Mouse (Mus musculus) spleen, embryonic (tissue): Measurements from ENCODE around the gene Pithd1.
"Not testable (repeated sequence)": the region's sequence is repeated elsewhere in the genome, so short reads cannot be mapped to it uniquely, and the experiment has no call there.

Source experiments
- CTCF ChIA-PET: fragments of 350-600 bp; sonication (Branson Sonifier 250); formaldehyde crosslinking; loops from one replicate; lab custom pipeline; 2022; lab: Charles Lee

The Pithd1 gene

DNA sequence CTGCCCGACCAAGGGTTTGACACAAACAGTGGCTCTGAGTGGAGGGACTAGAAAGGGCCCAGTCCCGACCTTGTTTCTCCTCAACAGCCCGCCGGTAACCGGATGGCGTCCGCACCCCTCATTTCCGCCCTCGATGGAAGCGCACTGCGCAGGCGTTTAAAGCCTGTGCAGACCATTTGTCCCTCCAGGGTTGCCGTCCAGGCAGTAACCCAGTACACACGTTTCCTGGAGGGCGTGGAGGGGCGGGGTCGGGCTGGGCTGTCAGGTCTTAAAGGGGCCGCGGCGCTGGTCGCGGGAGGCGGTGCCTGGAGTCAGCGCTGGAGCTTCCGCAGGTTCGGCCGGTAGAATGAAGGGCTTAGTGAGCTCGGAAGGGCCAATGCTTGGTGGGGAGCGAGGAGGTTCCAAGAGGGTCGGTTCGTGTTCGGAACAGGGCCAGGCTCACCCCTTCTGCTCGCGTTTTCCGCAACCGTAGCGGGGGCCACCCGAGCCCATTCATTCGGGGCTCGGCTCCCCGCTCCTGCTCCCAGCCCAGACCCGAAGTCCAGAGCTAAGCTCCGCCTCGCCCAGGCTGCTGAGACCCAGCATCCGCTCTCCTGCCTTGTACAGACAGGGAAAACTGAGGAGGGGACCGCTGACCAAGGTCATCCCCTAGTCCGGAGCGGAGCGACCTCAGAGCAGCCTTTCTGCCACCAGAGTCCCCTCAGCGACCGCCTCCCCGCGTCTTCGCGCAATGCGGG, 23.4 kb downstream of the Pithd1 start, which contains the start of gene Gale:
Gale (plus strand) TSS at position 271 of the 737 bp plus-strand sequence.
- CTCF ChIA-PET, result interaction anchor here (0.5 to 1.1 kb wide), 3 partner anchors 39 to 1886 kb away, joined by 4 to 12 read pairs (median 6); no protein-coding TSS in a partner anchor

GRCm38 (mm10) chr4:135962946-135963345, 24.1 kb downstream of the Pithd1 start:
- CTCF ChIA-PET, result interaction anchor here (0.6 to 1.1 kb wide), 2 partner anchors 38 to 137 kb away, joined by 4 to 12 read pairs; no protein-coding TSS in a partner anchor

- CTCF ChIA-PET, result interaction anchor here (0.6 kb wide), 1 partner anchor 43 kb away, joined by 3 read pairs; no protein-coding TSS in a partner anchor
These were observed 24.9 kb downstream of the Pithd1 start for GRCm38 (mm10) chr4:135962198-135962597.

GRCm38 (mm10) chr4:135961709-135962108, 25.4 kb downstream of the Pithd1 start:
- CTCF ChIA-PET, result interaction anchor here (0.6 to 1.5 kb wide), 2 partner anchors 15 to 42 kb away, joined by 3 read pairs; partner anchors contain the start of gene Hmgcl

GRCm38 (mm10) chr4:135960717-135961116, 26.3 kb downstream of the Pithd1 start:
- CTCF ChIA-PET, result interaction anchor here (0.5 to 1.9 kb wide), 6 partner anchors 14 to 138 kb away, joined by 3 to 12 read pairs (median 3); partner anchors contain the start of gene Hmgcl

DNA sequence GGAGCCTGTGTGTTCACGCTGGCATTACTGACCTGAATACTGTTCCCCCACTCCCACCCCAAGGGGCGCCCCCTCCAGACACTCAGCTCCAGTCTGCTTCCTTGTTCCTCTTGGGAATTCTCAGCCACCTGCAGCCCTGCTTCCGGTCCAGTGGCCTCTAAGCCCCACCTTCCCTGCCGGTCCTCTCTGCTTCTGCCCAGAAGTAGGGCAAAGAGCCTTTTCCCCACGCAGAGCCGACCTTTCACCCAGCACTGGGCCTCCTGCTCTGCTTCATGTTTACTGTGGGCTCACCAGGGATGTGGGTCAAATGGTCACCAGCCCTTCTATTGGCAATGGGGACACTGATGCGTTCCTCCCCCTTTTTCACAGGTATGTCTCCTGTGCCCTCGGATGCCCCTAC, 28.7 kb downstream of the Pithd1 start:
- CTCF ChIA-PET, result no interaction called here

- CTCF ChIA-PET, result interaction anchor here (1.0 kb wide), 1 partner anchor 9 kb away, joined by 4 read pairs; no protein-coding TSS in a partner anchor
These were observed 31.2 kb downstream of the Pithd1 start for GRCm38 (mm10) chr4:135955886-135956285.

GRCm38 (mm10) chr4:135954241-135954640, 32.8 kb downstream of the Pithd1 start:
- CTCF ChIA-PET, result no interaction called here

- CTCF ChIA-PET, result interaction anchor here (0.6 to 0.7 kb wide), 3 partner anchors 14 to 1885 kb away, joined by 3 to 7 read pairs (median 3); no protein-coding TSS in a partner anchor
These were observed 33.9 kb downstream of the Pithd1 start for GRCm38 (mm10) chr4:135953179-135953578.

- CTCF ChIA-PET, result no interaction called here
These were observed 35.6 kb downstream of the Pithd1 start for GRCm38 (mm10) chr4:135951505-135951904.

GRCm38 (mm10) chr4:135950365-135950764, 36.7 kb downstream of the Pithd1 start:
- CTCF ChIA-PET, result interaction anchor here (0.5 to 0.6 kb wide), 2 partner anchors 80 to 363 kb away, joined by 3 read pairs; no protein-coding TSS in a partner anchor

DNA sequence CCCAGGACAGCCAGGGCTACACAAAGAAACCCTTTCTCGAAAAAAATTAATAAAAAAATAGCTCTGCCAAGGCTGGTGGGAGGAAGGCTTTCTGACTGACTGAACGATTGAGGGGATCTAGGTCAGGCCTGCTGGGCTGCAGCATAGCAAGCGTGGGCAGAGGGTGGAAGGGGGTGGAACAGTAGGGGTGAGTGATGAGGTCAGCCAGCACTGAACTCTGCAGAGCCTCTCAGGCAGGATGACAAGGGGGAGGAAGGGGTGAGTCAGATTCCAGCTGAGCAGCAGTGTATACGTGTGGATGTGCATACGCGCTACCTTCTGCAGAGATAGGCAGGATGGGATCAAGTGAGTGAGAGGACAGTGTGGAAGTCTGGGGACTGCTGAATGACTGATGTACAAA, 37.2 kb downstream of the Pithd1 start:
- CTCF ChIA-PET, result interaction anchor here (0.5 to 0.9 kb wide), 2 partner anchors 19 to 80 kb away, joined by 3 to 6 read pairs; no protein-coding TSS in a partner anchor

- CTCF ChIA-PET, result interaction anchor here (0.9 kb wide), 1 partner anchor 19 kb away, joined by 6 read pairs; no protein-coding TSS in a partner anchor
These were observed 37.6 kb downstream of the Pithd1 start for GRCm38 (mm10) chr4:135949475-135949874.

DNA sequence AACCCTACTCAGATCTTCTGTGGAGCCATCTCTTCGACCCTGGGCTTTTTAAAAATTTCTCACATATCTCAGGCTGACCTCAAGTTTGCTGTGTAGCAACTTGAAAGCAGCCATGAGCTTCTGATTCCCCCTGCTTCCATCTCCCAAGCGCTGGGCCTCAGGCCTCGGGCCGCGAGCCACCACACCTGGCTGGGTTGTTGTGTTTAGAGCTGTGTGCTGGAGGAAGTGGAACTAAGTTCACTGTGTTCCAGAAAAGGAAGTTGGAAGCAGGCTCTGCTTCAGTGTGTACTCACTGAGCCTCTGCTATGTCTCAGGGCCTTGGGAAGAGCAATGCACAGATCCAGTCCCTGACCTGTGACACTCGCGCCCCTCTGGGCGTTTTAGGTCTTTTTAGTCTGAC, 38.9 kb downstream of the Pithd1 start:
- CTCF ChIA-PET, result interaction anchor here (0.7 to 1.0 kb wide), 3 partner anchors 34 to 77 kb away, joined by 3 to 5 read pairs (median 3); no protein-coding TSS in a partner anchor

DNA sequence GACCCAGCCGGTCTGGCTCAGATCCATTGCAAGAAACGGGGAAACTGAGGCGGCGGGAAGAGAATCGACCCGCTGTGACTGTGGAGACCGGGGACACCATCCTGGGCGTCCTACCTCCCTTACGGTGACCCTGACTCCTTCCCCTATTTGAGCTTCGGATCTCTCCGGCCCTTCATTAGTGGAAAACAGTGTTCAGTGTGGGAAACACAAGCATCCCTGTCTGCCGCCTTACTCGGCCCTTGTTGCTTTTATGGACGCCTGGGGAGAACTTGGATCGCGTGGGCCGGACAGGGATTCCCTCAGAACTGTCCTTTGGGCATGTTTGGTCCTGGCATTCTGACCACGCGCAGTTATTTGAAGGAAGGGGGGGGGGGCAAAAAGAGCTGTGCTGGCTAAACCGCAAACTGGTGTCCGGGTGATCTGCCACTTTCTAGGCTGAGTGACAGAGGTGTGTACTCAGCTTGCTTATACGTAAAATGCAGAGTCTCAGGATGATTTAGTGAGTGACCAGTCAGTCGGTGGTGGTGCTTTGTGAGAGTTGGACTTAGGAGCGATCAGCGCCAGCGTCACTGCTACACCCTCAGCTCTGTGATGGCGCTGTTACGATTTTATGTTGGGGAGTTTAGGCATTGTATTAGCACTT, 40.3 kb downstream of the Pithd1 start:
- CTCF ChIA-PET, result interaction anchor here (0.7 to 1.6 kb wide), 3 partner anchors 10 to 14 kb away, joined by 3 to 11 read pairs (median 4); no protein-coding TSS in a partner anchor

GRCm38 (mm10) chr4:135946278-135946658, 40.8 kb downstream of the Pithd1 start, which contains the start of gene Hmgcl:
Hmgcl (plus strand) TSS chr4:135946448.
- CTCF ChIA-PET, result interaction anchor here (1.0 to 1.6 kb wide), 2 partner anchors 10 to 15 kb away, joined by 3 to 4 read pairs; no protein-coding TSS in a partner anchor

- CTCF ChIA-PET, result interaction anchor here (0.6 kb wide), 1 partner anchor 144 kb away, joined by 8 read pairs; no protein-coding TSS in a partner anchor
These were observed 41.4 kb downstream of the Pithd1 start for GRCm38 (mm10) chr4:135945706-135946105.

- CTCF ChIA-PET, result interaction anchor here (0.8 kb wide), 1 partner anchor 145 kb away, joined by 7 read pairs; no protein-coding TSS in a partner anchor
These were observed 43.7 kb downstream of the Pithd1 start for GRCm38 (mm10) chr4:135943389-135943788.

- CTCF ChIA-PET, result no interaction called here
These were observed 44.9 kb downstream of the Pithd1 start for GRCm38 (mm10) chr4:135942193-135942592.

DNA sequence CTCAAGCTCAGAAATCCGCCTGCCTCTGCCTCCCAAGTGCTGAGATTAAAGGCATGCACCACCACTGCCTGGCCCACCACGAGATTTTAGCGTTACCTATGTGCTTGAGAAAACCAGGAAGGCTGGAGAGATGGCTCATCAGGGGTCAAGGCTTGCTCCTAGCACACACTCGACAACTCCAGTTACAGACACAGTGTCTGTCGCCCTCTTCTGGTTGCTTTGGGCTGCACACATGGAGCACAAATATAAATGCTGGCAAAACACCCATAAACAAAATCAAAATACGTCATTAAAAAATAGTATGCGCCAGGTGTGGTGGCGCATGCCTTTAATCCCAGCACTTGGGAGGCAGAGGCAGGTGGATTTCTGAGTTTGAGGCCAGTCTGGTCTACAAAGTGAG, 46.0 kb downstream of the Pithd1 start:
- CTCF ChIA-PET, result not testable (repeated sequence)

DNA sequence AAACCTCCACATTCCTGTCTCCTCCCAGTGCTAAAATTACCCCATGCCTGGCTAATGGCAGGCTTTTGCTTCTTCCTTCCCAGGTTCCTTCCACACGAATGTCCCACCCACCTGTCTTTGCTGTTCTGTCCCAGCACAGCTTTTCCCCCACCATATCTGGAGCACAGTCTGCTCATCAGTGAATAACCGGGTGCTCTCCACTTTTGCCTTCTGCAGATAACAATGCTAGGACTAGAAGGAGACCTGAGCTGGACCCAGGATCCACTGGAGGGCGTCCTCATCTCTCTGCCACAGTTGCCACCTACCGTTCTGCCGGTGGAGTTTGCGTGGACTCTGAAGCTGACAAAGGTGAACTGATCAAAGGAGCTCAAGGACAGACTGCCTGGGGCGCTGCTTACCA, 48.2 kb downstream of the Pithd1 start:
- CTCF ChIA-PET, result interaction anchor here (0.5 kb wide), 1 partner anchor 14 kb away, joined by 3 read pairs; no protein-coding TSS in a partner anchor
